Mouse (Mus musculus): Measurements from ENCODE around the gene Ttll4.

Ttll4 gene

DNA sequence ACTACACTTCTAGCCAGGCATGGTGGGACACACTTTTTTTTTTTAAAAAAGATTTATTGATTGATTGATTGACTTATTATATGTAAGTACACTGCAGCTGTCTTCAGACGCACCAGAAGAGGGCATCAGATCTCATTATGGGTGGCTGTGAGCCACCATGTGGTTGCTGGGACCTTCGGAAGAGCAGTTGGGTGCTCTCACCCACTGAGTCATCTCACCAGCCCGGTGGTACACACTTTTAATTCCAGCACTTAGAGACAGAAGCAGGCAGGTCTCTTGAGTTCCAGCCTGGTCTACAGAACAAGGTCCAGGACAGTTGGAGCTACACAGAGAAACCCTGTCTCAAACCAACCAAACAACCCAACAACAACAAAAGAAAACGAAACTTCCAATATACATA is 50.5 kb downstream of the Ttll4 start:
- DNase-seq (ENCODE audit: low spot score): no peak

GRCm38 (mm10) chr1:74712461-74713098 is 51.0 kb downstream of the Ttll4 start:
- DNase-seq (ENCODE audit: low spot score): no peak

GRCm38 (mm10) chr1:74713099-74713858 is 51.7 kb downstream of the Ttll4 start, which contains the start of gene Cyp27a1:
Gene Cyp27a1, plus strand, starts transcription at chr1:74713574.
- peak; percentile 29 for DNase-seq (ENCODE audit: low spot score)

GRCm38 (mm10) chr1:74713859-74714730 is 52.5 kb downstream of the Ttll4 start:
- DNase-seq (ENCODE audit: low spot score): no peak

DNA sequence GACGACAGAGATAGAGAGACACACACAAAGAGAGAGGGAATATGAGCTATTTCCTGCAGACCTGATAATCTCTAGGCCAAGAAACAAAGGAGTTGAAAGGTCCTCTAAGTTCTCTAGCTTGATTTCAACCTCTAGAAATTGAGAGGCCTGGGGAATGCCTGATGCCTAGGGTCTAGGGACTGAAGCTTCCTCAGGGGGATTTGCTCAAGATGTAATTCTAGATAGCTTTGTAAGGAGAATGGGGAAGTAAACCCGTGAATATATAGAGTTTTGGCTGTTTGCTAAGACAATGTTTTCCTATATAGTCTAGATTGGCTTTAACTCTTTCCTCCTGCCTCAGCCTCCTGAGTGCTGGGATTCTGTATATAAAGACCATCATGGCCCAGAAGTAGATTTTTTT is 53.4 kb downstream of the Ttll4 start:
- no peak for DNase-seq (ENCODE audit: low spot score)

DNA sequence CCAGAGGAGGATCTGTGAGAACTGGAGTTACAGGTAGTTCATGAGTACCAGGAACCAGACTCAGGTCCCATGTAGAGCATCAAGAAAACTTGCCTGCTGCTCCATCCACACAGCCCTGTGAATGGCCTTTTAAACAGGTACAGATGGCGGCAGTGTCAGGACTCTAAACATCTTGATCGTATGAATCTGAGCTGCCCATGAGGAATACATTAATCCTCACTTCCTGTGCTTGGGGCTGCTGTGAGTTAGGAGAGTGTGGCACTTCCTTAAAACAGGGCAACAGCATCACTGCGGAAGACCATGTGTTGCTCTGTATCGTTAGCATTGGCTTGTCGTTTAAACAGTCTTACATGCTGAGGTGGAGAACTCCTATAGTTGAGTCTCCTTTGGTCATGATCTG is 53.9 kb downstream of the Ttll4 start:
- no peak for DNase-seq (ENCODE audit: low spot score)

DNA sequence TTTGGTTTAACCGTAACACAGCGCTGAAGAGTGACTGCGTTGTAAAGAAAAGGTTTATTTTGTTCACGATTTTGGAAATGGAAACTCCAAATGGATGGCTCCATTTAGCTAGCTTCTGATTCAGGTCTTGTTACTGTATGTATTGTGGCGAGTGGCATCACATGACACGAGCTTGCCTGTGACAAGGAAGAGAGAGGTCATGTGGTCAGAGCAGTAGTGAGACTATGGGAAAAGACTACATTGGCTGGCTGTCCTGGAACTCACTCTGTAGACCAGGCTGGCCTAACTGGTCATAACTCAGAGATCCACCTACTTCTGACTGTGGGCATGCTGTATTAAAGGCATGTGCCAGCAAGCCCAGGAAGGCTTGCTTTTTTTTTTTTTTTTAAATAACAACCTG is 54.3 kb downstream of the Ttll4 start:
- no peak for DNase-seq (ENCODE audit: low spot score)

GRCm38 (mm10) chr1:74718113-74718512 is 56.6 kb downstream of the Ttll4 start:
- DNase-seq (ENCODE audit: low spot score): no peak

GRCm38 (mm10) chr1:74719281-74719680 is 57.7 kb downstream of the Ttll4 start:
- no peak for DNase-seq (ENCODE audit: low spot score)

DNA sequence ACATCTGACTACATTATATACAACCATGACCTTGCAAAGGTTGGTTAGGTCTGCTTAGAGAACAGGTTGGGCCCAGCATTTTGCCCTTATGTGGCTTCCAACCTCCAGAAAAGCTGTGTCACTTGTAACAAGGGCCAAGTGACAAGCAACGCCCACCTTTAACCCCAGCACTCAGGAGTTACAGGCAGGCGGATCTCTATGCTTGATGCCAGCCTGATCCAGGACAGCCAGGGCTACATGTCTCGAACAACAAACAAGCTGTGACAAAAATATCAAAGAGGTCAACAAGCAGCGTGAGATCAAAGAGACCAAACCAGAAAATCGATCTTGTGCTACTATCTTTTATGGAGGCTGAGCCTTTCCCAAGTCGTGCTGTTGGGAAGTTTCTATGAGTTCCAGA is 60.1 kb downstream of the Ttll4 start:
- DNase-seq (ENCODE audit: low spot score): no peak

DNA sequence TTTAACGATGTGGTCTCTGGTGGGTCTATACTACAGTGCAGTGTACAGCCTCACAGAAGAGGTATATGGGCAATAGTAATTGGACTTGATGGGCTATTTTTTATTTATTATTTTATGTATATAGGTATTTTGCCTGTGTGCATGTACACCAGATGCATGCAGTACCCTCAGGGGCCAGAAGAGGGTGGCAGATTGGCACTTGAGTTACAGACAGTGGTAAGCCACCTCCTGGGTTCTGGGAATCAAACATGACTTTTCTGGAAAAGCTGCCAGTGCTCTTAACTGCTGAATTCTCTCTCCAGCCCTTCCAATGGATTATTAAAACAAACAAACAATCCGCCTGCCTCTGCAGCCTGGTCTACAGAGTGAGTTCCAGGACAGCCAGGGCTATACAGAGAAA is 62.2 kb downstream of the Ttll4 start:
- DNase-seq (ENCODE audit: low spot score): no peak

GRCm38 (mm10) chr1:74726114-74726513 is 64.6 kb downstream of the Ttll4 start:
- no peak for DNase-seq (ENCODE audit: low spot score)

- DNase-seq (ENCODE audit: low spot score): no peak
These were observed 65.1 kb downstream of the Ttll4 start for GRCm38 (mm10) chr1:74726674-74727073.

- DNase-seq (ENCODE audit: low spot score): no peak
These were observed 66.9 kb downstream of the Ttll4 start for GRCm38 (mm10) chr1:74728446-74728845.

GRCm38 (mm10) chr1:74736977-74737376 is 75.4 kb downstream of the Ttll4 start:
- no peak for DNase-seq (ENCODE audit: low spot score)

DNA sequence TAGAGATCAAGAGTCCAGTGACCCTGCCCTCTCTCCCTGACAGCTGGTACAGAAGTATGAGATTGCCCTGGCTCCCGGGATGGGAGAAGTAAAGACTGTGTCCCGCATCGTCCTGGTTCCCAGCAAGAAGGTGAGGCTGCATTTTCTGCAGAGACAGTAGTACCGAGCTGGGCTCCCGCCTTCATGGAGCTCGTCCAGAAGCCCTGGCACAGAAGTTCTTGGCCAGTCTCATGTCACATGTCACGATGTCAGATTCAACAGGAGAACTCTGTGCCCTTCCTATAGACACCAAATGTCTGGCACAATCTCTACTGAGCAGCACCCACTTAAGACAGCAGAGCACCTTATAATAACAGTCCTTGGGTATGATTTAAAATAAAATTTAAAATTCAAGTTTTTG is 76.0 kb downstream of the Ttll4 start:
- no peak for DNase-seq (ENCODE audit: low spot score)

- no peak for DNase-seq (ENCODE audit: low spot score)
These were observed 79.3 kb downstream of the Ttll4 start for GRCm38 (mm10) chr1:74740846-74741245.

GRCm38 (mm10) chr1:74747335-74747734 is 85.8 kb downstream of the Ttll4 start:
- no peak for DNase-seq (ENCODE audit: low spot score)

DNA sequence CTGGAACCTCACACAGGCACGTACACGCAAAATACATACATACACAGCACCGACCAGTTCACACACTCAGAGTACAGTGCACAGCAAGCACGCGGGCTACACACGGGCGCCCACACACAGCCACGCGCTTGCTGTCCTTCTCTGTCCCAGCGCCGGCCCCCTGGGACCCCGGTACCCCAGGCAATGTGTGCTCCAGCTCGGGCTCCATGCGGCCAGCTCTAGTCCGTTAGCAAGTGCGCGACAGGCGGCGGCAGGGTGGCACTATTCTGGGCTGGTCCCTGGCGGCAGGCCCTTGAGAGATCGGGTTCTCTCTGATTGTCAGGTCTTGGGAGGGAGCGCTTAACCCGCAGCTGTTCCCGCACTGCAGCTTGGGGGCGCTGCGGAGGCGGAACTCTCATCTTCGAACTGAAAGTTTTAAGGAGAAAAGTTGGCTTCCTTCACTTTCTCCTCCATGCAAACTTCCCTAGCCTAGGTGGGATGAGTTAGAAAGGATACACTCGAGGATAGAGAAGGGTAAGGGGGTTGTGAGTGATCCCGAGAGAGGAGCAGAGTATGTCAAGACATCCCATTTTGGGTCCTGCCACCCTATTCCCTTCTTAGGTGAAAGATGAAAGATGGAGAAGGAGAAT is 87.2 kb downstream of the Ttll4 start, which contains the start of gene Prkag3:
TSS of gene Prkag3 (minus strand) at position 579 of the 629 bp plus-strand sequence.
- peak; percentile 42 for DNase-seq (ENCODE audit: low spot score)

- DNase-seq (ENCODE audit: low spot score): no peak
These were observed 87.8 kb downstream of the Ttll4 start for GRCm38 (mm10) chr1:74749301-74749700.

- no peak for DNase-seq (ENCODE audit: low spot score)
These were observed 89.1 kb downstream of the Ttll4 start for GRCm38 (mm10) chr1:74750683-74751082.

DNA sequence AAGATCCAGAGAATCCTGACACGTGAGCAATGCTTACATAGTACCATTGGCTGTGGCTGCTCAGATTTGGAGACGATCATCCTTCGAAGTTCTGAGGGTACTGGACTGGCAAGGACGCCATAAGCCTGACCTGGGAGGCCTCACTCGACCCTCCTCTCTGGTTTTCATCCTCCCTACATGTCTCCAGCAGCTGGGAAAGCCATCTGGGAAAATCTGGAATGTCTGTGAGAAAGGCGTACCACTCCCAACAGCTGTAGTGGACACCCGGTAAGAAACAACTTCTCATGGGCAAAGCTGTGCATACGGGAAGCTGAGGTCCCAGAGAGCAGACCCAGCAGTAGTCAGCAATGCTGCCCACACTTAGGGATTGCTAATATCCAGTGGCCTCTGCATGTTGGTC is 90.6 kb downstream of the Ttll4 start:
- no peak for DNase-seq (ENCODE audit: low spot score)
